Mouse (Mus musculus) fibroblast of lung, adult 2 months (primary cell): ENCODE results near the gene Olfml2a.

Experiments used
- DNase-seq: peaks from one replicate; pipeline ENCODE4 v3.0.0-alpha.2; 2011; ENCODE audit warnings: low read depth

The Olfml2a gene

GRCm38 (mm10) chr2:38938007-38938406 is 6.2 kb downstream of the Olfml2a start:
- DNase-seq = no peak

DNA sequence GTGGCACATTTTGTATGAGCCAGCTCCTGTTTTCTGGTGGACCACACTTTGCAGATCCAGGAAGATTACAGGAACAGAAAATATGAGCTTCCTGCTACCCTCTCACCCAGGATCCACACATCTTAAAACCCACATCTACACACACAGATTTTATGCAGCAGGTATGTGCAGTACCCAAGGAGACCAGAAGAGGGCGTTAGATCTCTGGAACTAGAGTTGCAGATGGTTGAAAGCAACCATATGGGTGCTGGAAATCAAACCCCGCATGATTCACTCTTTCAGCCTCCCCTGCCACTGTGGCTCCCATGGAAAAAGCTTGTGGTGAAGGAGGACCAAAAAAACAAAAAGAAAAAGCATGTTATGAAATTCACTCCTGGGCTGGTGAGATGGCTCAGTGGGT is 7.3 kb downstream of the Olfml2a start:
- DNase-seq = no peak

- no peak for DNase-seq
Measured at GRCm38 (mm10) chr2:38941426-38941825, 9.6 kb downstream of the Olfml2a start.

DNA sequence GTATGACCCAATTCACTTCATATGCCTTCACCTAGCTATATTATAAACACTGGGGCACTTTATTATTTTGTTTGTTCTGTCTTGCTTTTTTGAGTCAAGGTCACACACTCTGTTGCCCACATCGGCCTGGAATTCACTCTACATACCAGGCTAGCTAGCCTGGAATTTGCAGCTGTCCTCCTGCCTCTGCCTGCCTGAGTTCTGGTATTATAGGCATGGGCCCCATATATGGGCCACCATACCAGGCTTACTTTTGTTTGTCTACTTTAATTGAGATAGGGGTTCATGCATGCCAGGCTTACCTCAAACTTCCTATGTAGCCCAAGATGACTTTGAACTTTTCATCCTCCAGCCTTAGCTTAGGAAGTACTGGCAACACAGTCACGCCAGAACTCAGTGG is 10.1 kb downstream of the Olfml2a start:
- no peak for DNase-seq

DNA sequence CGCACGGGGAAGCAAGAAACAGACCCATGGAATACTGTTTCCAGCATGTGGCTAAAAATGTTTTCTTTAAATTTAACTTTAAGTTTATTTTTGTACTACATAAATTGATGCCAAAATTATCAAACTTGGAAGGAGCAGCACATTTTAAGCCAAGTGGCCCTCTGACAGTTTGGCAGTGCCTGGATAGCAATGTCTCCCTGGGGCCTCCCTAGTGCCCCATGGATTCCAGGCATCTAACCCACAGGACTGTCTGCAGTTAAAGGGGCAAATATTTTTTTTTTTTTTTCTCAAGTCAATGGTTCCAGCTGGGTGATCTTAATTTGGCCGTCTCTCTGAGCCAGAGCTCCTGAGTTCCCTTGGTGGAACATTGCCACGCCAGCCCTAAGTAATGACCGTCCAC is 11.4 kb downstream of the Olfml2a start:
- DNase-seq = no peak

- no peak for DNase-seq
Measured at GRCm38 (mm10) chr2:38943977-38944376, 12.2 kb downstream of the Olfml2a start.

- no peak for DNase-seq
Measured at GRCm38 (mm10) chr2:38944460-38945161, 12.8 kb downstream of the Olfml2a start.

DNA sequence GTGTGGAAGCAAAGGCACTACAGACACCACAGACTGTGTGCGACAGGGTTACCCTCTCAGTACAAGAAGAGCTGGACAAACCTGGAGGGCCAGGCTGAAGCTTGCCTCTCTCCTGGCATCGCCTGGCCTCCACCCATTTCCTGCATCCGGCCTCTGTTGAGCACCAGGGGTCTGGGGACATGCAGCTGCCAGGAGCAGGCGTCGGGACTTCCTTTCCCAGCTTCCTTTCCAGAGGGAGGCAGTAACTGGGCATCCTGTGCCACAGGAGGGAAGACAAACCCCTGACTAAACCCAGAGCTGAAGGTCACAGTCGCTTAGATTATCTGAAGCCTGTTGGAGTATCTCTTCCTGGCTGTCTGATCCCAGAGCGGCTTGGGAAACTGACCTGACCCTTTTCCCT is 15.8 kb downstream of the Olfml2a start:
- no peak for DNase-seq

- DNase-seq = no peak
Measured at GRCm38 (mm10) chr2:38950281-38950719, 18.5 kb downstream of the Olfml2a start.

DNA sequence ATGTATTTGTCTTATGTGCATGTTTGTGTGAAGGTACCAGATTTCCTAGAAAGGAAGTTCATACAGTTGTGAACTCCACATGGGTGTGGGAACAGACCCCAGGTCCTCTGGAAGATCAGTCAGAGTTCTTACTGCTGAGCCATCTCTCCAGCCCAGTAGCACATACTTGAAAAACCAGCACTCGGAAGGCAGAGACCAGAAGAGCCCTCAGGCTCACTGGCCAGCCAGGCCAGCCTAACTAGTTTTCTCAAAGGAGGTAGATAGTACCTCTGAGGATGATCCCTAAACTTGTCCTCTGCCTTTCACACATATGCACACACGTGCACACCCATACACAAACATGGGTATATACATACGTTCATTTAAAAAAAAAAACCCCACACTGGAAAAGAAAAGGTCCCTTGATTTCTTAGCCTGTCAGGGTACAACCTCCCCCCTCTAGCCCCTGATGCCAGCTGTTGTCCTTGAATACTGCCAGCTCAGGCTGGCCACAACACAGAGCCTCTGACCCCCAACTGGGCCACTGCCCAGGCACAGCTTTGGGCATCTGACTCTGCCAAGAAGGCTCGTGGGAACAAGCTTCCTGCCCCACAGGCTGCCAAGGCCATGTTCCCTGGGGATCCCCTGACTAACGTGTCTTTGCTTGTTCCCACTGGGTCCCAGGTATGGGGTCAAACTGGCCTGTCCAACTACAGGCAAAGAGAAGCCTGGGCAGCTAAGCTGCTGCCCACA is 21.5 kb downstream of the Olfml2a start:
- DNase-seq = peak; percentile 83

- DNase-seq = no peak
Measured at GRCm38 (mm10) chr2:38956062-38956461, 24.3 kb downstream of the Olfml2a start.

DNA sequence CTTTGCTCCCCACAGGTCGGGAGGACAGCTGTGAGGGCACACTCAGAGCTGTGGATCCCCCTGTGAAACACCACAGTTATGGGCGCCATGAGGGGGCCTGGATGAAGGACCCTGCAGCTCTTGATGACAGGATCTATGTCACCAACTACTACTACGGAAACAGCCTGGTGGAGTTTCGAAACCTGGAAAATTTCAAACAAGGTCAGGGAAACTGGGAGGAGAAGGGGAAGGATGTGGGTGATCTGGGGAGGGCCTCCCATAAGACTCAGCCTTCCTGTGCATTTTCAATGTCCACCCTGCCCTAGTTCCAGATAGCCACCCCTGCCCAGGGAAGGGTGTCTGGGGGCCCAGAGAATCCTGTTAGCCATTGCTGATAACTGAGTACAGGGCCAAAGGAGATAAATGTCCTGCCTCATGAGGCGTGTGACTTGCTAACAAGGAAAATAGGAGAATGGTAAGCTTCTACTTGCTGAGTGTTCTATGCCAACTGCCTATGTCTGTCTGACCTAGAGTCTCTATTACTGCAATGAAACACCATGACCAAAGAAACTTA is 26.0 kb downstream of the Olfml2a start:
- no peak for DNase-seq

DNA sequence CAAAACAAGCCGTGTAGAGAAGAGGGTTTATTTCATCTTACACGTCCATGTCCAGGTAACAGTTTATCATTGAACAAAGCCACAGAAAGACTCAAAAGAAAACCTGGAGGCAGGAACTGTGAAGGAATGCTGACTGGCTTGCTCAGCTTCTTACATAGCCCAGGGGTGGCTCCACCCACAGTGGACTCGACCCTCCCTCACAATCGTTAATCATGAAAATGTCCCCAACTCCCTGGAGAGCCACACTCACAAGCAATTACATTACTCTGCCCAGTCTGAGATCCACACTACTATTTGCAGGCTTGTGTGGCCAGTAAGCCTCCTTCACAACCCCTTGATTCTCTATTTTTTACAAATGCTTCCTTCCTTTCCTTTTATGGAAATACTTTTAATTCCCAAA is 32.4 kb downstream of the Olfml2a start:
- no peak for DNase-seq

- no peak for DNase-seq
Measured at GRCm38 (mm10) chr2:38969650-38970049, 37.9 kb downstream of the Olfml2a start.

- DNase-seq = no peak
Measured at GRCm38 (mm10) chr2:38970057-38970456, 38.3 kb downstream of the Olfml2a start.

- DNase-seq = no peak
Measured at GRCm38 (mm10) chr2:38973223-38973622, 41.4 kb downstream of the Olfml2a start.

DNA sequence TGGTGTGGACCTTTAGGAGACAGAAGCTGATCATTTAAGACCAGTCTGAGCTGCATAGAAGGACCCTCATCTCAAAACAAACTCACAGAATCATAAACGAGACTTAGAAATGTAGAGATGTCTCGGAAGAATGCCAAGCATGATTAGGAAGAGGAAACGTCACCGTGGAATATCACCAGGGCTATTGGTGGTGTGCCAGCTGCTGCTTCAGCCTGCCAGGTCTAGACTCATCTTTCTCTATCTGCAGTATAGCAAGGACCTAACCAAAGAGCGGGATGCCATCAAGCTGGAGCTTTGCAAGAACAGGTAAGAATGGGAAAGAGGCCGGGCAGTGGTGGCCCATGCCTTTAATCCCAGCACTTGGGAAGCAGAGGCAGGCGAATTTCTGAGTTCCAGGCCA is 41.9 kb downstream of the Olfml2a start:
- DNase-seq = no peak

- no peak for DNase-seq
Measured at GRCm38 (mm10) chr2:38974171-38974570, 42.4 kb downstream of the Olfml2a start.

GRCm38 (mm10) chr2:38975181-38975580 is 43.4 kb downstream of the Olfml2a start:
- DNase-seq = no peak

GRCm38 (mm10) chr2:38975941-38976805 is 44.4 kb downstream of the Olfml2a start:
- DNase-seq = no peak

DNA sequence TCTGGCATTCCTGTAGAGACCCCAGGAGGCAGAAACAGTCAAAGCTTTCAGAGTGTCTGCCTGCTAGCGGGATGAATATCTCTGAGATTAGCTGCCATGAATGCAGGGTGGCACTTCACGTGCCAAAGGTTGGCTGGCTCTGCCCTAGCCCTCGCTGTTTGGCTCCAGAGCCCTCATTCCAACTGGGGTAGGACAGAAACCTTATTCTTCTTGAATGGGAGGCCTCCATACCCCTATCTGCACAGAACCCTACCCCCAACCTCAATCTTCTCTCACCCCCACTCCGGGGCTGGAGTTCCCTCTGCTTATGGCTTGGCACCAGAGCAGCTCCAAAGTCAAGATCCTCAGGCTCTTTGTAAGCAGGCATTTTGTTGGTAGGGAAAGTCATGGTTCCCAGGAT is 46.1 kb downstream of the Olfml2a start:
- peak; percentile 42 for DNase-seq

DNA sequence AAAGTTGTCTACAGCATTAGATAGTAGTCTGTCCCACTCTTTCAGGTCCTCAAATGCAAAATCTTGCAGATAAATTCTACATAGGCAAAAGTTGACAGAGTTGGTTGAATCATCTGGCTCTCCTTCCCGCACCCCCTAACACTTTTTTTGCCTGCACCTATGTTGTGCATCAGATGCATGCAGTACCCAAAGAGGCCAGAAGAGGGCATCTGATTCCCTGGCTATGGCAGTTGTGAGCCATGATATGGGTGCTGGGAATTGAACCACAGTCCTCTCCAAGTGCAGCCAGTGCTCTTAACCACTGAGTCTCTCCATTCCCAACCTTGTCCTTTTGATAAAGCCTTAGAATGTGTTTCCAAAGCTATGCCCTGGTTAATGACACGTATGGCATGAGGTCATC is 51.7 kb downstream of the Olfml2a start:
- no peak for DNase-seq
